Mouse (Mus musculus) heart, embryonic 11.5 days (tissue): Measurements from ENCODE around the gene Nsmce4a. TPM values are rescaled to one million over a fixed set of nuclear protein-coding genes. Genes with fewer than 3 reads are reported as not detected.
"Not testable (repeated sequence)": the region's sequence is repeated elsewhere in the genome, so short reads cannot be mapped to it uniquely, and the experiment has no call there.

Experiments
- ATAC-seq: fragments of 200-750 bp; cut with Nextera tagmentation; replicated peaks from 2 replicates; pipeline ENCODE4 v1.8.0; 2017; ENCODE audit warnings: moderate library complexity; ENCODE audit not compliant: insufficient number of reproducible peaks, low FRiP score, low TSS enrichment
- H3K27ac ChIP-seq: fragments of 300-500 bp; sonication (generic); 2 replicates; pipeline ENCODE4 v1.5.1; 2014; ENCODE audit warnings: mild to moderate bottlenecking, low read depth, low read length
- H3K27me3 ChIP-seq: fragments of 300-500 bp; sonication (generic); 2 replicates; pipeline ENCODE4 v1.6.1; 2014; ENCODE audit warnings: mild to moderate bottlenecking, low read length, mixed read lengths; ENCODE audit not compliant: control insufficient read depth, insufficient read depth
- H3K36me3 ChIP-seq: fragments of 300-500 bp; sonication (generic); 2 replicates; pipeline ENCODE4 v1.6.1; 2014; ENCODE audit warnings: mild to moderate bottlenecking, low read length, moderate library complexity, mixed read lengths; ENCODE audit not compliant: control insufficient read depth, insufficient read depth
- H3K4me1 ChIP-seq: fragments of 300-500 bp; sonication (generic); 2 replicates; pipeline ENCODE4 v1.6.1; 2014; ENCODE audit warnings: low read length; ENCODE audit not compliant: control insufficient read depth, insufficient read depth
- H3K4me2 ChIP-seq: fragments of 300-500 bp; sonication (generic); 2 replicates; pipeline ENCODE4 v1.6.1; 2014; ENCODE audit warnings: mild to moderate bottlenecking, moderate library complexity
- H3K4me3 ChIP-seq: fragments of 300-500 bp; sonication (generic); 2 replicates; pipeline ENCODE4 v1.5.1; 2014; ENCODE audit warnings: low read depth, low read length
- H3K9ac ChIP-seq: fragments of 300-500 bp; sonication (generic); 2 replicates; pipeline ENCODE4 v1.6.1; 2014; ENCODE audit warnings: mild to moderate bottlenecking, low read depth, low read length, moderate library complexity
- H3K9me3 ChIP-seq: fragments of 300-500 bp; sonication (generic); replicated peaks from 2 replicates; pipeline ENCODE4 v1.6.1; 2016; ENCODE audit warnings: low read length; ENCODE audit not compliant: control insufficient read depth
- WGBS: fragments of 180-500 bp; shearing (Covaris S2); extraction: QIAGEN DNeasy Blood & Tissue Kit; methylation state at CpG from one replicate; pipeline ENCODE4 v1.1.7; 2014; ENCODE audit not compliant: insufficient replicate concordance; 5-methylcytosine and 5-hydroxymethylcytosine counted together
- polyA plus RNA-seq: library from polyadenylated mRNA; unstranded; fragments of >200 nt; fragmentation: Nextera tagmentation; extraction: Ambion mirVana; gene quantifications from 2 replicates; pipeline ENCODE4 v1.2.1, GENCODE M21; 2014

Nsmce4a gene
- polyA plus RNA-seq, 1 experiment from 2014 or later, result 146 TPM

- no peak overlapping the region for H3K27ac ChIP-seq
- H3K9me3 ChIP-seq, result no peaks in the 10 kb centered on the region
- H3K9ac ChIP-seq, result no peak overlapping the region
- no peaks in the 10 kb centered on the region for H3K27me3 ChIP-seq
- WGBS, result 75% methylated on average over 5 of the region's 5 CpGs
- ATAC-seq, result no peak
- no peak overlapping the region for H3K4me2 ChIP-seq
- no peaks in the 10 kb centered on the region for H3K4me1 ChIP-seq
- H3K36me3 ChIP-seq, result no peaks in the 10 kb centered on the region
- H3K4me3 ChIP-seq, result no peak overlapping the region
Measured at GRCm38 (mm10) chr7:130603556-130603955, 30.6 kb upstream of the Nsmce4a start.

- Histone ChIP-seq H3K36me3 (no peaks in the 10 kb centered on the region), H3K4me2 (no peak overlapping the region)
- ATAC-seq, result no peak
Measured at GRCm38 (mm10) chr7:130602804-130603203, 29.9 kb upstream of the Nsmce4a start.

GRCm38 (mm10) chr7:130600546-130600945 is 27.6 kb upstream of the Nsmce4a start:
- no peak overlapping the region for H3K4me3 ChIP-seq
- no peaks in the 10 kb centered on the region for H3K36me3 ChIP-seq
- H3K4me1 ChIP-seq, result no peaks in the 10 kb centered on the region
- no peaks in the 10 kb centered on the region for H3K9me3 ChIP-seq
- H3K4me2 ChIP-seq, result no peak overlapping the region
- 65% methylated on average over 2 of the region's 2 CpGs for whole genome bisulfite sequencing
- no peak overlapping the region for H3K9ac ChIP-seq
- no peak overlapping the region for H3K27ac ChIP-seq
- no peaks in the 10 kb centered on the region for H3K27me3 ChIP-seq
- ATAC-seq, result no peak

More at GRCm38 (mm10) chr7:130602804-130603203, 29.9 kb upstream of the Nsmce4a start:
- WGBS, result 71% methylated on average over 1 of the region's 1 CpGs
- no peak overlapping the region for H3K9ac ChIP-seq
- no peaks in the 10 kb centered on the region for H3K9me3 ChIP-seq
- no peaks in the 10 kb centered on the region for H3K4me1 ChIP-seq
- H3K4me3 ChIP-seq, result no peak overlapping the region
- H3K27ac ChIP-seq, result no peak overlapping the region
- no peaks in the 10 kb centered on the region for H3K27me3 ChIP-seq

GRCm38 (mm10) chr7:130600074-130600473 is 27.2 kb upstream of the Nsmce4a start:
- Histone ChIP-seq H3K27me3 (no peaks in the 10 kb centered on the region), H3K4me2 (no peak overlapping the region), H3K36me3 (no peaks in the 10 kb centered on the region), H3K4me3 (no peak overlapping the region), H3K27ac (no peak overlapping the region), H3K9me3 (no peaks in the 10 kb centered on the region), H3K4me1 (no peaks in the 10 kb centered on the region), H3K9ac (no peak overlapping the region)
- ATAC-seq, result no peak
- 87% methylated on average over 3 of the region's 3 CpGs for WGBS

GRCm38 (mm10) chr7:130597546-130597945 is 24.6 kb upstream of the Nsmce4a start:
- 62% methylated on average over 6 of the region's 6 CpGs for WGBS
- no peak for ATAC-seq

GRCm38 (mm10) chr7:130596079-130596855 is 23.3 kb upstream of the Nsmce4a start:
- 47% methylated on average over 9 of the region's 19 CpGs for WGBS
- H3K4me1 ChIP-seq, ATAC-seq: not testable (repeated sequence)

More at GRCm38 (mm10) chr7:130597546-130597945, 24.6 kb upstream of the Nsmce4a start:
- Histone ChIP-seq H3K4me3 (no peak overlapping the region), H3K4me2 (no peak overlapping the region), H3K9ac (no peak overlapping the region), H3K9me3 (no peaks in the 10 kb centered on the region), H3K4me1 (no peaks in the 10 kb centered on the region), H3K27me3 (no peaks in the 10 kb centered on the region), H3K36me3 (no peaks in the 10 kb centered on the region), H3K27ac (no peak overlapping the region)

GRCm38 (mm10) chr7:130593375-130594239 is 20.7 kb upstream of the Nsmce4a start:
- ATAC-seq, result 0 out of 2 replicates have a peak, but pooled peaks have one; percentile 49
- H3K9ac ChIP-seq, H3K36me3 ChIP-seq, H3K4me3 ChIP-seq, H3K27me3 ChIP-seq, H3K4me1 ChIP-seq, H3K9me3 ChIP-seq, H3K27ac ChIP-seq, H3K4me2 ChIP-seq: not testable (repeated sequence)
- WGBS, result 87% methylated on average over 6 of the region's 11 CpGs

More at GRCm38 (mm10) chr7:130596079-130596855, 23.3 kb upstream of the Nsmce4a start:
- H3K4me3 ChIP-seq, H3K27ac ChIP-seq, H3K36me3 ChIP-seq, H3K9me3 ChIP-seq, H3K4me2 ChIP-seq, H3K9ac ChIP-seq, H3K27me3 ChIP-seq: not testable (repeated sequence)

GRCm38 (mm10) chr7:130592975-130593374 is 20.1 kb upstream of the Nsmce4a start:
- H3K9me3 ChIP-seq, H3K4me3 ChIP-seq, H3K36me3 ChIP-seq, H3K27ac ChIP-seq, H3K4me2 ChIP-seq, H3K4me1 ChIP-seq, ATAC-seq, H3K27me3 ChIP-seq, H3K9ac ChIP-seq: not testable (repeated sequence)
- WGBS, result no CpG with 5 or more reads among the region's 11 CpGs
